Mouse (Mus musculus) ES-Bruce4 (cell line): ENCODE measurements around the gene Zfpm1.

Source experiments
- CTCF ChIP-seq: IDR thresholded peaks from one replicate; pipeline ENCODE4 v1.8.1; 2011; ENCODE audit warnings: low read depth, low read length
- EP300 ChIP-seq: IDR thresholded peaks from 2 replicates; pipeline ENCODE4 v1.6.1; 2011; ENCODE audit warnings: low read depth, low read length; ENCODE audit not compliant: insufficient read depth
- POLR2A ChIP-seq: IDR thresholded peaks from one replicate; pipeline ENCODE4 v1.8.1; 2011; ENCODE audit warnings: low read length; ENCODE audit not compliant: insufficient read depth

GRCm38 (mm10) chr8:122291075-122291474 lies 9.1 kb downstream of the Zfpm1 start:
- TF ChIP-seq POLR2A (no peak), CTCF (no peak), EP300 (no peak)
